Mouse (Mus musculus): ENCODE measurements at regions not wholly inside any gene's neighbourhood (a gene's known extent, or its start where the extent isn't known, plus 50 kb on each side); places are given as distances from the start of the nearest gene placed in this dataset.

DNA sequence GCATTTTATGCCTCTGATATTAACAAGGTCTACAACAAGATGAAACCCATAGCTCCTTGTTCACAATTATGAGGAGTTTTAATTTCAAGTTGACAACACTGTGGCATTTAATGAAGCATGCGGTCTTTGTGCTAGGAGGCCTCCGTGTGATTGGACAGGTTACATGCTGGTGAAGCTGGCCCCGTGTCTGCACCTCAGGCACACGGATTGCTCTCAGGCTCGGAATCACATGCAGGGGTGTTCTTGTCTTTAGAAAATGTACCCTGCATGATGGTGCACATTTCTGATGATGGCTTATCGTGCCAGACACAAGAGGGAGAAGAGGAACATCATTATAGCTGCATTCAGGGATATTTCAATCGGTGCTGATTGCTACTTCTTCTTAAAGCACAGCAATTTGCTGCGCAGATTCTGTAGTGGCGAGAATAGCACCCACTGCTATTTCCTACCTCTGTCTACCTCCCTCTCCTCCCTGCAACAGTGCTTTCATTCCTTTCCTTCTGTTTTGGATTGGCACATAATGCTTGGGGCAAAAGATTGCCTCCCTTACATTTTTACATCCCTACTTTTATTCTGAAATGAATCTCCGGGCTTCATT is 454.9 kb upstream of the Tle4 start:
- TF ChIP-seq CTCF (IDR thresholded peaks at IDR 0.05; ENCODE audit: extremely low read depth, insufficient read length, insufficient replicate concordance, low read depth, low read length) (no peak), POLR2A (IDR thresholded peaks at IDR 0.05; ENCODE audit: low read depth, low read length) (no peak)
